Mouse (Mus musculus) heart, embryonic 13.5 days (tissue): Measurements from ENCODE around the gene Cox17. TPM values are rescaled to one million over a fixed set of nuclear protein-coding genes. Genes with fewer than 3 reads are reported as not detected.

ENCODE experiments used
- ATAC-seq: fragments of 200-750 bp; cut with Nextera tagmentation; 2 replicates; pipeline ENCODE4 v1.8.0; 2017; ENCODE audit warnings: moderate TSS enrichment; ENCODE audit not compliant: insufficient number of reproducible peaks, low FRiP score, low TSS enrichment; ENCODE audit errors: extremely low read depth
- H3K27ac ChIP-seq: fragments of 300-500 bp; sonication (generic); replicated peaks from 2 replicates; pipeline ENCODE4 v1.5.1; 2015; ENCODE audit warnings: moderate library complexity, mild to moderate bottlenecking, inconsistent platforms
- H3K27me3 ChIP-seq: fragments of 300-500 bp; sonication (generic); replicated peaks from 2 replicates; pipeline ENCODE4 v1.6.1; 2015; ENCODE audit warnings: mild to moderate bottlenecking, inconsistent platforms
- H3K36me3 ChIP-seq: fragments of 300-500 bp; sonication (generic); 2 replicates; pipeline ENCODE4 v1.6.1; 2015; ENCODE audit warnings: mild to moderate bottlenecking, inconsistent platforms
- H3K4me1 ChIP-seq: fragments of 300-500 bp; sonication (generic); 2 replicates; pipeline ENCODE4 v1.6.1; 2015; ENCODE audit warnings: inconsistent platforms
- H3K4me2 ChIP-seq: fragments of 300-500 bp; sonication (generic); 2 replicates; pipeline ENCODE4 v1.6.1; 2015; ENCODE audit warnings: inconsistent platforms, mild to moderate bottlenecking, moderate library complexity
- H3K4me3 ChIP-seq: fragments of 300-500 bp; sonication (generic); 2 replicates; pipeline ENCODE4 v1.5.1; 2015; ENCODE audit warnings: moderate library complexity, mild to moderate bottlenecking, inconsistent platforms
- H3K9ac ChIP-seq: fragments of 300-500 bp; sonication (generic); 2 replicates; pipeline ENCODE4 v1.6.1; 2015; ENCODE audit warnings: inconsistent platforms, mild to moderate bottlenecking, moderate library complexity
- H3K9me3 ChIP-seq: fragments of 300-500 bp; sonication (generic); 2 replicates; pipeline ENCODE4 v1.6.1; 2016; ENCODE audit warnings: inconsistent platforms
- WGBS: fragments of 180-500 bp; shearing (Covaris S2); methylation state at CpG from one replicate; pipeline ENCODE4 v1.1.7; 2015; ENCODE audit warnings: mixed read lengths; 5-methylcytosine and 5-hydroxymethylcytosine counted together
- polyA plus RNA-seq: library from polyadenylated mRNA; unstranded; fragments of >200 nt; fragmentation: Nextera tagmentation; extraction: Ambion mirVana; gene quantifications from 2 replicates; pipeline ENCODE4 v1.2.1, GENCODE M21; 2015

Cox17 gene
- polyA plus RNA-seq, 1 experiment from 2014 or later: 237 TPM

GRCm38 (mm10) chr16:38350361-38350855 lies 3.6 kb downstream of the Cox17 start:
- Histone ChIP-seq H3K27me3 (no peaks in the 10 kb centered on the region), H3K4me3 (peak overlapping the region; percentile 13; the same call in 1 of the 2 replicates), H3K4me2 (peak overlapping the region; percentile 44), H3K4me1 (peaks cover 77% of the 10 kb centered on the region), H3K9ac (peak overlapping the region; percentile 67; the same call in 1 of the 2 replicates), H3K9me3 (no peaks in the 10 kb centered on the region), H3K36me3 (peaks cover 44% of the 10 kb centered on the region), H3K27ac (peak overlapping the region; percentile 89)
- WGBS: 12% methylated on average over 7 of the region's 7 CpGs
- ATAC-seq: peak; percentile 61; the same call in 1 of the 2 replicates

- no peak for ATAC-seq
- no peaks in the 10 kb centered on the region for H3K9me3 ChIP-seq
- WGBS: 26% methylated on average over 6 of the region's 6 CpGs
- H3K27ac ChIP-seq: peak overlapping the region; percentile 89
- H3K4me2 ChIP-seq: peak overlapping the region; percentile 44
- H3K9ac ChIP-seq: peak overlapping the region; percentile 67
- peaks cover 44% of the 10 kb centered on the region for H3K36me3 ChIP-seq
- H3K27me3 ChIP-seq: no peaks in the 10 kb centered on the region
- H3K4me1 ChIP-seq: peaks cover 74% of the 10 kb centered on the region
- H3K4me3 ChIP-seq: peak overlapping the region; percentile 3; the same call in 1 of the 2 replicates
Measured at GRCm38 (mm10) chr16:38350939-38351338, 4.1 kb downstream of the Cox17 start.

- Histone ChIP-seq H3K9me3 (no peaks in the 10 kb centered on the region), H3K27me3 (no peaks in the 10 kb centered on the region), H3K4me3 (no peak overlapping the region), H3K4me1 (peaks cover 75% of the 10 kb centered on the region), H3K27ac (peak overlapping the region; percentile 89), H3K4me2 (peak overlapping the region; percentile 44), H3K36me3 (peaks cover 50% of the 10 kb centered on the region), H3K9ac (peak overlapping the region; percentile 67)
- 50% methylated on average over 7 of the region's 7 CpGs for WGBS
- no peak for ATAC-seq
Measured at GRCm38 (mm10) chr16:38352031-38352430, 5.2 kb downstream of the Cox17 start.

GRCm38 (mm10) chr16:38352851-38353250 lies 6.1 kb downstream of the Cox17 start:
- H3K4me2 ChIP-seq: no peak overlapping the region
- H3K4me1 ChIP-seq: peaks cover 70% of the 10 kb centered on the region
- H3K9me3 ChIP-seq: no peaks in the 10 kb centered on the region
- ATAC-seq: no peak
- no peak overlapping the region for H3K4me3 ChIP-seq
- H3K27me3 ChIP-seq: no peaks in the 10 kb centered on the region
- H3K9ac ChIP-seq: no peak overlapping the region
- H3K36me3 ChIP-seq: peaks cover 57% of the 10 kb centered on the region
- H3K27ac ChIP-seq: no peak overlapping the region

GRCm38 (mm10) chr16:38353642-38354041 lies 6.9 kb downstream of the Cox17 start:
- 0 out of 2 replicates have a peak overlapping the region, but pooled peaks have one; percentile 21 for H3K27ac ChIP-seq
- WGBS: 64% methylated on average over 2 of the region's 2 CpGs
- no peak for ATAC-seq

GRCm38 (mm10) chr16:38354185-38354913 lies 7.6 kb downstream of the Cox17 start:
- 57% methylated on average over 5 of the region's 5 CpGs for WGBS
- H3K9me3 ChIP-seq: no peaks in the 10 kb centered on the region
- H3K9ac ChIP-seq: no peak overlapping the region
- H3K4me2 ChIP-seq: no peak overlapping the region
- no peak overlapping the region for H3K4me3 ChIP-seq
- no peak for ATAC-seq
- no peaks in the 10 kb centered on the region for H3K27me3 ChIP-seq
- H3K36me3 ChIP-seq: peaks cover 55% of the 10 kb centered on the region
- H3K27ac ChIP-seq: 0 out of 2 replicates have a peak overlapping the region, but pooled peaks have one; percentile 36
- H3K4me1 ChIP-seq: peaks cover 63% of the 10 kb centered on the region

More at GRCm38 (mm10) chr16:38353642-38354041, 6.9 kb downstream of the Cox17 start:
- Histone ChIP-seq H3K27me3 (no peaks in the 10 kb centered on the region), H3K4me1 (peaks cover 62% of the 10 kb centered on the region), H3K9me3 (no peaks in the 10 kb centered on the region), H3K9ac (no peak overlapping the region), H3K4me2 (no peak overlapping the region), H3K4me3 (no peak overlapping the region), H3K36me3 (peaks cover 60% of the 10 kb centered on the region)

- no peak overlapping the region for H3K9ac ChIP-seq
- peaks cover 25% of the 10 kb centered on the region for H3K36me3 ChIP-seq
- H3K4me3 ChIP-seq: no peak overlapping the region
- H3K4me1 ChIP-seq: peaks cover 68% of the 10 kb centered on the region
- WGBS: 84% methylated on average over 6 of the region's 6 CpGs
- no peak overlapping the region for H3K4me2 ChIP-seq
- H3K27ac ChIP-seq: no peak overlapping the region
- no peaks in the 10 kb centered on the region for H3K27me3 ChIP-seq
- no peak for ATAC-seq
- H3K9me3 ChIP-seq: no peaks in the 10 kb centered on the region
Measured at GRCm38 (mm10) chr16:38358256-38358812, 11.5 kb downstream of the Cox17 start.

GRCm38 (mm10) chr16:38359241-38359640 lies 12.4 kb downstream of the Cox17 start:
- H3K27ac ChIP-seq: peak overlapping the region; percentile 26; the same call in 1 of the 2 replicates
- no peaks in the 10 kb centered on the region for H3K9me3 ChIP-seq
- 0 out of 2 replicates have a peak overlapping the region, but pooled peaks have one; percentile 34 for H3K9ac ChIP-seq
- WGBS: 72% methylated on average over 2 of the region's 2 CpGs
- H3K4me1 ChIP-seq: peaks cover 65% of the 10 kb centered on the region
- no peak for ATAC-seq
- H3K4me3 ChIP-seq: no peak overlapping the region
- H3K4me2 ChIP-seq: no peak overlapping the region
- peaks cover 20% of the 10 kb centered on the region for H3K36me3 ChIP-seq
- no peaks in the 10 kb centered on the region for H3K27me3 ChIP-seq

GRCm38 (mm10) chr16:38359857-38360256 lies 13.1 kb downstream of the Cox17 start:
- H3K9ac ChIP-seq: peak overlapping the region; percentile 48
- H3K27ac ChIP-seq: peak overlapping the region; percentile 100
- H3K27me3 ChIP-seq: no peaks in the 10 kb centered on the region
- H3K36me3 ChIP-seq: peaks cover 16% of the 10 kb centered on the region
- H3K4me3 ChIP-seq: no peak overlapping the region
- H3K9me3 ChIP-seq: no peaks in the 10 kb centered on the region
- H3K4me1 ChIP-seq: peaks cover 60% of the 10 kb centered on the region
- no peak for ATAC-seq
- 0 out of 2 replicates have a peak overlapping the region, but pooled peaks have one; percentile 73 for H3K4me2 ChIP-seq
- WGBS: 50% methylated on average over 3 of the region's 3 CpGs

GRCm38 (mm10) chr16:38360317-38360716 lies 13.5 kb downstream of the Cox17 start:
- Histone ChIP-seq H3K9me3 (no peaks in the 10 kb centered on the region), H3K9ac (peak overlapping the region; percentile 48), H3K4me3 (no peak overlapping the region), H3K4me2 (0 out of 2 replicates have a peak overlapping the region, but pooled peaks have one; percentile 73), H3K27ac (peak overlapping the region; percentile 100), H3K27me3 (no peaks in the 10 kb centered on the region), H3K36me3 (peaks cover 19% of the 10 kb centered on the region), H3K4me1 (peaks cover 60% of the 10 kb centered on the region)
- 44% methylated on average over 2 of the region's 2 CpGs for WGBS
- no peak for ATAC-seq

- Histone ChIP-seq H3K9me3 (no peaks in the 10 kb centered on the region), H3K36me3 (peaks cover 21% of the 10 kb centered on the region), H3K4me3 (peak within 1 kb of the TSS; percentile 70), H3K4me1 (peaks cover 52% of the 10 kb centered on the region), H3K4me2 (peak within 1 kb of the TSS; percentile 73), H3K9ac (peak within 1 kb of the TSS; percentile 98), H3K27me3 (no peaks in the 10 kb centered on the region), H3K27ac (peak within 1 kb of the TSS; percentile 100)
- peak; percentile 78 for ATAC-seq
- 11% methylated on average over 10 of the region's 10 CpGs for WGBS
Measured at GRCm38 (mm10) chr16:38361933-38362332, 15.1 kb downstream of the Cox17 start, which contains the start of gene Popdc2. Popdc2 (plus strand) TSS chr16:38362209.
